Mouse (Mus musculus): ENCODE results near the gene Klhdc8a. TPM values are rescaled to one million over a fixed set of nuclear protein-coding genes. Genes with fewer than 3 reads are reported as not detected.

Gene Klhdc8a
- polyA plus RNA-seq, 1 experiment = 10.5 TPM

DNA sequence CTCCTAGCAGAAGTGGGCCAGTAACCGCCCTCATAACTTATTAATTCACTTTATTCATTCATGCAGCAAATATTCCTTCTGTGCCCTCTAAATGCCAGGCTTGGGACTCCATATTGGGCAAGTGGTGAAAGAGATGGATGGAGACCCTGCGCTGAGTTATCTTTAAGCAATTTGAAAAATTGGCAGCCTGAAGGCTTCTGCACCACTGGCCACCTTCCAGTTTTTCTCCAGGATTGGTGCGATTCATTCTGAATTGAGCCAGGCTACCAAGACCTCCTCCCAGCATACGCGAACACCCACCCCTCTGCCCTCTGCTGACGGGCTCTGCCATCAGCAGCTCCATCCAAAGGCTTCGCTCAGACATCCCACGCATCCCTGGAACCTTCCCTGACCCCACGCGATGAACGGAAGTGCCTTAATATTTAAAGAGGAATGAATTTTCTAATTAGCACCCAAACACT, 10.4 kb upstream of the Klhdc8a start:
- no peak overlapping the region for H3K4me3 ChIP-seq (ENCODE audit: insufficient read depth, low read length)
- peaks cover 33% of the 10 kb centered on the region for H3K4me1 ChIP-seq (ENCODE audit: control insufficient read depth, insufficient read depth, low read length)
- peak overlapping the region; percentile 72 for H3K27ac ChIP-seq (ENCODE audit: insufficient read depth, low read length)
- peak; percentile 66; the same call in 1 of the 2 replicates for TF ChIP-seq CTCF (IDR thresholded peaks at IDR 0.05; ENCODE audit: borderline replicate concordance, insufficient read depth, low read length)
- TF ChIP-seq POLR2A (IDR thresholded peaks at IDR 0.05; ENCODE audit: low read depth, low read length) = no peak

DNA sequence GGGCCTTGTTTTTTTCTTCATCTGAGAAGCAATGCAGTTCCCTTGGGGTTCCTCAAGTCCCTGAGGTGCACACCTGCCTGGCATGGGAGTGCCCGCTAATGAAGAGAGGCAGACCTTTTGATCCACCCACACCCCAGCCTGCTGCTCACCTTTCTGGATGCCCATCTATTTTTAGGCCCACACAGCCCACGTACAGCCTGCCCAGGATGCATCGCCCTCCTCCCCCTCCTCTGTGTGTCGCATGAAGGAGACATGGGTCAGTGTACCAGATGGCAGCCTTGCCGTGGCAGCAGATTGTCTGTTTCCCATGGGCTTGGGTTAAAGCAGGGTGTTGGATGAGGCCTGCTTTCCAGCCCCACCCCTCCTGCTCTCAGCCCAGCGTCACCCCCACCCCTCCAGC, 8.5 kb upstream of the Klhdc8a start:
- Histone ChIP-seq H3K4me1 (ENCODE audit: control insufficient read depth, insufficient read depth, low read length) (peaks cover 35% of the 10 kb centered on the region), H3K27ac (ENCODE audit: insufficient read depth, low read length) (peak overlapping the region; percentile 9; the same call in 1 of the 2 replicates), H3K4me3 (ENCODE audit: insufficient read depth, low read length) (peak overlapping the region; percentile 4; the same call in 1 of the 2 replicates)
- TF ChIP-seq POLR2A (IDR thresholded peaks at IDR 0.05; ENCODE audit: low read depth, low read length) = no peak

DNA sequence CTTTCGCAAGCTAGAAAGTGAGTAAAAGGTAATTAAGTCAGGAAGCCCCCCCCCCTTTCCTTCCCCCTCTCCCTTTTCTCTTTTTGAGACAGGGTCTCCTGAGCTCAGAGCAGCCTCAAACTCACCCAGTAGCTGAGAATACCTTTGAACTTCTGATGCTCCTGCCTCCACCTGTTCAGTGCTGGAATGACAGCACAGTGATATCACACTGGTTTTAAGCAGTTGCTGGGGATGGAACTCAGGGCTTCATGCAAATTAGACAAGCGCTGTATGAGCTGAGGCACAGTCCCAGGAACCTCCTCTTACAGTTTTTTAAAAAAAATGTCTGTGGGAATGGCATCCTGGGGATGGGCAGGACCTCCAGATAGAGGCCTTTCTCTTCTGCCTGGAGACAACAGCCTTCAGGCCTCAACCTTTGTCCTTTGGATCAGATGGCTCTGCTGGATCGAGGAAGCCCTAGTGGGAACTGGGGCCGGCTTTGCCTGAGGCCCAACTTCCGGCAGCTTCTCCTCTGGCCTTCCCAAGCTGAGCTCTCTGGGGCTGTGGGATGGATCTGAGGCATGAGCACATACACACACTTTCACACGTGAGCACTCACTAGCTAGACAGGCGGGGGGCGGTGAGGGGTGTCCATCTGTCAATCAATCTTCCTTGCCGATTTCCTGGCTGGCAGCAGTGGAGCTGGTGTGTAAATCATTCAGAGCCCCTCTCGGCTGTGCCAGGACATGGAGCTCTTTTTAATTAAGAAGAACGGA, 7.3 kb upstream of the Klhdc8a start:
- peak overlapping the region; percentile 0; the same call in 1 of the 2 replicates for H3K4me3 ChIP-seq (ENCODE audit: insufficient read depth, low read length)
- H3K27ac ChIP-seq (ENCODE audit: insufficient read depth, low read length) = peak overlapping the region; percentile 97
- TF ChIP-seq CTCF (IDR thresholded peaks at IDR 0.05; ENCODE audit: borderline replicate concordance, insufficient read depth, low read length) (no peak), POLR2A (IDR thresholded peaks at IDR 0.05; ENCODE audit: low read depth, low read length) (0 out of 2 replicates have a peak, but pooled peaks have one; percentile 14)
- H3K4me1 ChIP-seq (ENCODE audit: control insufficient read depth, insufficient read depth, low read length) = peaks cover 39% of the 10 kb centered on the region

DNA sequence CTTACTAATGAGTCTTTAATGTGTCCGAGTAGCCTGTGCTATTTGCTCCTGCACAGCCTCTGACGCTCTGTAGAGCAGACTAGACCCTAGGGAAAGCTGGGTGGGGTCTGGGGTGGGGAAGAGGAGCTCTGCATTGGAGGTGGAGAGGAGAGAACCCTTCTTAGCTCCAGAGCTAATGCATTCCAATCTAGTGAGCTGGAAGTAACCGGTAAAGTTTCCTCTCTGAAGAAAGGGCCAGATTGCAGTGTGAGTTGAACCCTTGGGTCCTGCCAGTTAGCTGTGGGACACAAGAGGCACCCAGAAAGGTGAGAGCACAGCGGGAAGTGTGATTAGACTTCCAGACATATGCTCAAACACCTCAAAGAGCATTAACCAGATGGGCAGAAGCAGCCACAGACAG, 6.7 kb upstream of the Klhdc8a start:
- H3K4me3 ChIP-seq (ENCODE audit: insufficient read depth, low read length) = peak overlapping the region; percentile 0; the same call in 1 of the 2 replicates
- peaks cover 42% of the 10 kb centered on the region for H3K4me1 ChIP-seq (ENCODE audit: control insufficient read depth, insufficient read depth, low read length)
- TF ChIP-seq POLR2A (IDR thresholded peaks at IDR 0.05; ENCODE audit: low read depth, low read length) (peak; percentile 39), CTCF (IDR thresholded peaks at IDR 0.05; ENCODE audit: borderline replicate concordance, insufficient read depth, low read length) (no peak)
- H3K27ac ChIP-seq (ENCODE audit: insufficient read depth, low read length) = peak overlapping the region; percentile 97

DNA sequence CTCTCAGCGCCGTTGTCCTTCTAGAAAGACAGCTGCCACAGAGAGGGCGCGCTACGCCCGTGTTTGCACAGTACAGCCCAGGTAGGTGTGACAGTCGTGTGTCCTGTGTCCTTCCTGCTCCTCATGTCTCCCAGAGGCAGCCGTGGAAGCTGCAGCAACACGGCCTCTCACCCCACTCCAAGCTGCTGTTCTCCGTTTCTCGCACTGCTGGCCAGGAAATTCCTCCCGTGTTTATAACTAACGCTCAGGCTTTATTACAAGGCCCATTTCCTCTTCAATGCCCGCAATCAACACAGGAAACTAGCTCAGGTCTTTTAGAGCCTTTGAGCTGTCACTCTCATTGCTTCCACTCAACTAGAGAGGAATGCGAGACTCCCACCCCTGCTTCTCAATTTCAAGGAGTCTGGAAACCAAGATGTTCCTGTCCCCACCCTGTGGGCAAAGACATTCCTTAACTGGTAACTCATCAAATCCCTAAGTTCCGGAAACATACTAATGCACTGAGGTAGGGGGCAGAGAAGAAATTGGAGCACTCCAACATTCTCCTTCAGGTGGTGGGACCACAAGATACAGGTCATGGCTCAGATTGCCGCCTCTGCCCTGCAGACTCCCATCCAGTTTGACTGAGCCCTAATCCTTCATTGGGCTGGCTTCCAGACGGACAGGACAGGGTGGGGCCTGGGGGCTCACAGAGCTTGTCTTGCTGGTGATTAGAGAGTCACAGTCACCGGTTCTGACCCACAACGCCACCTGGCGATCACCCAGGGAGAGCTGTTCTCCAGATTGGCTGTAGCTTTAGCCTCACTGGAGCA, 5.9 kb upstream of the Klhdc8a start:
- Histone ChIP-seq H3K4me1 (ENCODE audit: control insufficient read depth, insufficient read depth, low read length) (peaks cover 36% of the 10 kb centered on the region), H3K27ac (ENCODE audit: insufficient read depth, low read length) (peak overlapping the region; percentile 97), H3K4me3 (ENCODE audit: insufficient read depth, low read length) (no peak overlapping the region)
- TF ChIP-seq CTCF (IDR thresholded peaks at IDR 0.05; ENCODE audit: borderline replicate concordance, insufficient read depth, low read length) (peak; percentile 57; the same call in 1 of the 2 replicates), POLR2A (IDR thresholded peaks at IDR 0.05; ENCODE audit: low read depth, low read length) (peak; percentile 32; the same call in 1 of the 2 replicates)

DNA sequence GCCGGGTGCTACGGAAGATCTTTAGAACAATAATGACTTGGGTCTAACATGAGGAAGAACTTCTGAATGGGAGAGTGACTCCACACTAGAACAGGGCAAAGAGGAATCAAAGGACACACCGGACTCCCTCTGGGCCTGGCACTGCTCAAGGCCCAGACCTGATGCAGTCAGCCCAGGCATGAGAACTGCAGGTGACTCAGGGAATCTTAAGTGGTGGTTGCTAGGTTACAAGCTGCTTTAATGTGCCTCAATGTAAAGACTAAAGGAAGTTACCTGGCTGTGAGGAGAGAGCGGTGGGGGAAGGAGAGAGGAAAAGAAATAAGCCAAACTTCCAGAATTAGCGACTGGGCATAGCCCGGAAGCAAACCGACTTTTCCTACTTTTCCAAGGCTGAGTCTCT, 2.9 kb upstream of the Klhdc8a start:
- Histone ChIP-seq H3K4me1 (ENCODE audit: control insufficient read depth, insufficient read depth, low read length) (peaks cover 26% of the 10 kb centered on the region), H3K4me3 (ENCODE audit: insufficient read depth, low read length) (no peak overlapping the region), H3K27ac (ENCODE audit: insufficient read depth, low read length) (peak overlapping the region; percentile 45)
- TF ChIP-seq POLR2A (IDR thresholded peaks at IDR 0.05; ENCODE audit: low read depth, low read length) (no peak), CTCF (IDR thresholded peaks at IDR 0.05; ENCODE audit: borderline replicate concordance, insufficient read depth, low read length) (no peak)

DNA sequence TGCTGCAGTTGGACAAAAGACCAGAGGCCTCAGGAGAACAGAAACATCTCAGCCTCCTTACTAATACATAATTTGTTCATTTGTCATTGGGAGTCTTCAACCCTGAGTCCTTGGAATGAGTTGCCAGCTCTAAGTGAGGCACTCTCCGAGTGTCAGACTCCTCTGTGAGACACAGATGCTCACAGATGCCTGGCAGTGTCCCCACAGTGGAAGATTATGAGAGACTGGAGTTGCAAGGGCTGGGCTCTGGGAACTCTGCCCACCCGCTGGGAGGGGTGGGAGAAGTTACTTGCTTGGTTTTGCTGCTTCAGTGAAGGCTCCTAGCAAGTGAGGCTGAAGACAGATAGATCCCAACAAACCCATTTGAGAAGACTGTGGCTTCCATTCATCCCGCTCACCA, 2.4 kb upstream of the Klhdc8a start:
- Histone ChIP-seq H3K4me1 (ENCODE audit: control insufficient read depth, insufficient read depth, low read length) (peaks cover 23% of the 10 kb centered on the region), H3K4me3 (ENCODE audit: insufficient read depth, low read length) (no peak overlapping the region), H3K27ac (ENCODE audit: insufficient read depth, low read length) (peak overlapping the region; percentile 45)
- no peak for TF ChIP-seq CTCF (IDR thresholded peaks at IDR 0.05; ENCODE audit: borderline replicate concordance, insufficient read depth, low read length)
- TF ChIP-seq POLR2A (IDR thresholded peaks at IDR 0.05; ENCODE audit: low read depth, low read length) = no peak

DNA sequence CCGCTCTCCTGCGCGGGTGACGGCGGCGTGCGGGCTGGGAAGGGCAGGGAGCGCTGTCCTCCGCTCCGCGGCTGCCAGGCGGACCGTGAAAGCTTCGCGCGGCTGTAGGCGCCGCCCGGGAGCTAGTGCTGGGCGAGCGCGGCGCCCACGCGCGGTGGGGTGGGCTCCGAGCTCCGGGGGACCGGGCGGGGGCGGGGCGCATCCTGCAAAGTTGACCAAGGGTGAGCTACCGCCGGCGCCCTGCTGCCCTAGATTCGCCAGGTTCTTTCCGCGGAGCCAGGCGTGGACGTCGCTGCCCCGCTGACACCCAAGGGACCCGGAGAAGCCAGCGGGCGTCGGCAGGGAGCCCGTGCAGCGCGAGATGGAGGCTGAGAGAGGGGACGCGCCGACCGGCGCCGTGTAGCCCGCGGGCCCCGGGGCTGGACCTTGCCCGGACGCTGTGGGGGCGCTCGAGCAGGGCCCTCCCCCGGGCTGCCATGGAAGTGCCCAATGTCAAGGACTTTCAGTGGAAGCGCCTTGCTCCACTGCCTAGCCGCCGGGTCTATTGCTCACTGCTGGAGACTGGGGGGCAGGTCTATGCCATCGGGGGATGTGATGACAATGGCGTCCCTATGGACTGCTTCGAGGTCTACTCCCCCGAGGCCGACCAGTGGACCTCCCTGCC, 507 bp downstream of the Klhdc8a start:
- Histone ChIP-seq H3K4me1 (ENCODE audit: control insufficient read depth, insufficient read depth, low read length) (peaks cover 12% of the 10 kb centered on the region), H3K27ac (ENCODE audit: insufficient read depth, low read length) (peak overlapping the region; percentile 10; the same call in 1 of the 2 replicates), H3K4me3 (ENCODE audit: insufficient read depth, low read length) (peak overlapping the region; percentile 61)
- TF ChIP-seq CTCF (IDR thresholded peaks at IDR 0.05; ENCODE audit: borderline replicate concordance, insufficient read depth, low read length) (no peak), POLR2A (IDR thresholded peaks at IDR 0.05; ENCODE audit: low read depth, low read length) (no peak)

DNA sequence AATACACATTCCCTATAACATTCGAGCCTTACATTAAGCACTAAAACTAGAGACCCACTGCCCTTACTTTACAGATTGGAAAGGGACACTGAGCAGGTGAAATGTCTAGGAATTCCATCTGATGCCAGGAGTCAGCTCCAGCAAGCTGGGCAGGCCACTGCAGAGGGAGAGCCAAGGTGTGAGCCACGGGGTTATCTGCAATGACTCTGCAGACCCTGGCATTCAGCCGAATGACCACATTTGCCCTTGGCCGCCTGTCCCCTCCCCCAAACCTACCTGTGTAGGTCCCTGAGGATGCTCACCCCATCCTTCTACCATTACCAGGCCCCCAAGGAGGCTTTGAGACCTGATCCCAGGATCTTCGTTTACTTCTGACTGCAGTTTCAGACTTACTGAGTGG, 1.3 kb downstream of the Klhdc8a start:
- Histone ChIP-seq H3K4me3 (ENCODE audit: insufficient read depth, low read length) (peak overlapping the region; percentile 61), H3K27ac (ENCODE audit: insufficient read depth, low read length) (no peak overlapping the region), H3K4me1 (ENCODE audit: control insufficient read depth, insufficient read depth, low read length) (peaks cover 12% of the 10 kb centered on the region)
- no peak for TF ChIP-seq CTCF (IDR thresholded peaks at IDR 0.05; ENCODE audit: borderline replicate concordance, insufficient read depth, low read length)
- no peak for TF ChIP-seq POLR2A (IDR thresholded peaks at IDR 0.05; ENCODE audit: low read depth, low read length)

Measured in embryonic fibroblast, embryonic 13.5 days (primary cell).